Mouse (Mus musculus) gastrocnemius, postnatal 25 days (tissue): Measurements from ENCODE around the gene Trim26. TPM values are rescaled to one million over a fixed set of nuclear protein-coding genes. Genes with fewer than 3 reads are reported as not detected.

Source experiments
- DNase-seq: peaks from one replicate; pipeline ENCODE4 v3.0.0; 2022
- total RNA-seq, 2 experiments: library from RNA; stranded (reverse); gene quantifications; 1 replicate in 1 of 2; 2 replicates in 1 of 2; pipeline ENCODE4 v1.2.3; 2021

Trim26 gene
- total RNA-seq, 2 experiments from 2014 or later: 15.2 to 16.7 TPM

- DNase-seq: no peak
Measured at GRCm38 (mm10) chr17:36900001-36900400, 63.1 kb downstream of the Trim26 start.

GRCm38 (mm10) chr17:36900691-36901090, 63.8 kb downstream of the Trim26 start:
- DNase-seq: no peak

GRCm38 (mm10) chr17:36903651-36904050, 66.7 kb downstream of the Trim26 start:
- DNase-seq: no peak

GRCm38 (mm10) chr17:36908235-36908634, 71.3 kb downstream of the Trim26 start:
- no peak for DNase-seq

Other genes with a start within 250 kb of the Trim26 start
- gene H2-M9, start 194.5 kb upstream of the Trim26 start, total RNA-seq: not detected
- gene H2-M1, start 164.9 kb upstream of the Trim26 start, total RNA-seq: not detected
- not detected for gene H2-M10.5, start 64.2 kb upstream of the Trim26 start, total RNA-seq
- not detected for gene H2-M10.6, start 25.0 kb upstream of the Trim26 start, total RNA-seq
- not detected for gene Trim15, start 30.1 kb downstream of the Trim26 start, total RNA-seq
- under 1 TPM in 1 of 2 experiments, not detected in 1; 0.16 TPM for gene Trim10, start 32.4 kb downstream of the Trim26 start, total RNA-seq
- not detected for gene Trim40, start 53.0 kb downstream of the Trim26 start, total RNA-seq
- not detected for gene Trim31, start 61.0 kb downstream of the Trim26 start, total RNA-seq
- under 1 TPM in 1 of 2 experiments, not detected in 1; 0.38 TPM for gene Rnf39, start 105.8 kb downstream of the Trim26 start, total RNA-seq
- 10 to 100 TPM; 47.3 to 64.5 TPM for gene Ppp1r11, start 114.6 kb downstream of the Trim26 start, total RNA-seq
- gene Znrd1, start 121.4 kb downstream of the Trim26 start, total RNA-seq: 10 to 100 TPM; 18.0 to 20.6 TPM
- gene Znrd1as, start 121.5 kb downstream of the Trim26 start, total RNA-seq: 10 to 100 TPM; 13.7 to 15.1 TPM
- gene 2410137M14Rik, start 144.1 kb downstream of the Trim26 start, total RNA-seq: not detected
- not detected for gene H2-M5, start 152.4 kb downstream of the Trim26 start, total RNA-seq
- gene Zfp57, start 164.0 kb downstream of the Trim26 start, total RNA-seq: under 1 TPM; 0.78 to 0.82 TPM
- not detected for gene Mog, start 186.3 kb downstream of the Trim26 start, total RNA-seq
- gene Gabbr1, start 208.8 kb downstream of the Trim26 start, total RNA-seq: 10 to 100 TPM in 1 of 2 experiments, 1 to 10 TPM in 1; 8.8 to 11.0 TPM